Mouse (Mus musculus) neural tube, embryonic 10.5 days (tissue): ENCODE results near the gene Dlgap1.

Source experiments
- DNase-seq: peaks from one replicate; pipeline ENCODE4 v3.0.0-alpha.2; 2017; ENCODE audit warnings: low spot score; ENCODE audit errors: extremely low spot score

The Dlgap1 gene

GRCm38 (mm10) chr17:70614407-70615060 is 645.7 kb downstream of the Dlgap1 start:
- no peak for DNase-seq

GRCm38 (mm10) chr17:70622493-70622892 is 653.6 kb downstream of the Dlgap1 start:
- no peak for DNase-seq

GRCm38 (mm10) chr17:70626396-70626795 is 657.5 kb downstream of the Dlgap1 start:
- no peak for DNase-seq

GRCm38 (mm10) chr17:70626925-70627324 is 658.1 kb downstream of the Dlgap1 start:
- DNase-seq, result no peak

GRCm38 (mm10) chr17:70629653-70630378 is 660.9 kb downstream of the Dlgap1 start:
- DNase-seq, result no peak

GRCm38 (mm10) chr17:70633181-70633944 is 664.5 kb downstream of the Dlgap1 start:
- DNase-seq, result peak; percentile 84

- no peak for DNase-seq
Measured at GRCm38 (mm10) chr17:70643211-70643610, 674.3 kb downstream of the Dlgap1 start.

GRCm38 (mm10) chr17:70646641-70647040 is 677.8 kb downstream of the Dlgap1 start:
- DNase-seq, result no peak

- no peak for DNase-seq
Measured at GRCm38 (mm10) chr17:70661382-70661781, 692.5 kb downstream of the Dlgap1 start.

GRCm38 (mm10) chr17:70663992-70664391 is 695.1 kb downstream of the Dlgap1 start:
- DNase-seq, result no peak

- no peak for DNase-seq
Measured at GRCm38 (mm10) chr17:70664484-70665040, 695.7 kb downstream of the Dlgap1 start.

GRCm38 (mm10) chr17:70673985-70674384 is 705.1 kb downstream of the Dlgap1 start:
- no peak for DNase-seq

GRCm38 (mm10) chr17:70676522-70676921 is 707.6 kb downstream of the Dlgap1 start:
- DNase-seq, result no peak

GRCm38 (mm10) chr17:70683561-70684167 is 714.8 kb downstream of the Dlgap1 start:
- peak; percentile 81 for DNase-seq

GRCm38 (mm10) chr17:70690174-70690573 is 721.3 kb downstream of the Dlgap1 start:
- DNase-seq, result no peak

- DNase-seq, result no peak
Measured at GRCm38 (mm10) chr17:70690598-70690997, 721.7 kb downstream of the Dlgap1 start.

GRCm38 (mm10) chr17:70706976-70707818 is 738.3 kb downstream of the Dlgap1 start:
- peak; percentile 89 for DNase-seq

GRCm38 (mm10) chr17:70707819-70708140 is 738.9 kb downstream of the Dlgap1 start:
- no peak for DNase-seq

- no peak for DNase-seq
Measured at GRCm38 (mm10) chr17:70709545-70709944, 740.7 kb downstream of the Dlgap1 start.

- no peak for DNase-seq
Measured at GRCm38 (mm10) chr17:70713470-70713869, 744.6 kb downstream of the Dlgap1 start.
